Mouse (Mus musculus) effector memory CD4-positive, alpha-beta T cell, adult 7 months (primary cell): Measurements from ENCODE around the gene Stard5. TPM values are rescaled to one million over a fixed set of nuclear protein-coding genes. Genes with fewer than 3 reads are reported as not detected.

Source experiments
- polyA plus RNA-seq: library from polyadenylated mRNA; unstranded; fragments of 100-300 nt; shearing (Covaris generic); gene quantifications from one replicate; pipeline ENCODE4 v1.2.1, GENCODE M21; 2017

Gene Stard5
- 28.9 TPM for polyA plus RNA-seq

GRCm38 (mm10) chr7:83631828-83632681, at the start of gene Stard5:
Stard5 (plus strand) TSS chr7:83631959.

DNA sequence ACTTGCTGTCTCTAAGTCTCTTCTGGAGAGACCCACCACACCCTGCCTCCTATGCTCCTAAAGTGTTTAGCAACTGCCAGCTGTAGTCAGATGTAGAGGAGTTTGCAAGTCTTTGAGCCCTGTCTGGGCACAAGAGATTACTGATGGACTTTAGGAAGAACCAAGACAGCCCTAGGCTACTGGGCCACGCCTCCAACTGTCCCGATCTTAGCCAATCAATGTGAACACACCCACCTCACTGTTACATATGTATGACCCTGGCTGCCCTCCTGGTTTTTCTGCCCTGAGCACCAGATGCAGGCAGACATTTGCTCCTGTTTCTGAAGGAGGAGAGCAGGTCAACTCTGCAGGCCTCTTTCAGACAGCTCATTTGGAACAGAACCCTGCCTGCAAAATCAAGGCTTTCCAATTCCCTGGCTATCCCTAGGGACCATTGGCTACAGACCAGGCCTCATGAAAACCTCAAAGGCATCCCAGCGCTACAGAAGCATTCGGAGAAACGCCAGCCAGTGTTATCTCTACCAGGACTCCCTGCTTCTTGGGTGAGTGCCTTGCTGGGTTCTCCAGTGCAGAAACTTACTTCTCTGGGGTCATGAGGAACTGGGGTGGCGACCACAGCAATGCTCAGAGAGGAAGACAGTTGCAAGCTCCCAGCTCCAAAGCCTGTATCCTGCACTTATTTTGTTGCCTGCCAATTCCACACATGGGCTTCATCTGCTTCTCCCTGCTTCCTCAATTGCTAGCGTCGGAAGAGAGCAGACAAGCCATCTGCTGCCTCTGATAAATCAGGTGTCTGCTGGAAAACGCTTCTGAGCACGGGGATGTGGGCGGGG, 46.9 kb upstream of the Stard5 start, which contains the start of gene Tmc3:
TSS of gene Tmc3 (plus strand) at position 289 of the 833 bp plus-strand sequence.

Other genes starting within 250 kb of the Stard5 start
- gene Tmc3, start 47.0 kb upstream of the Stard5 start, polyA plus RNA-seq = not detected
- 344 TPM for gene Il16, start 113.8 kb downstream of the Stard5 start, polyA plus RNA-seq
- not detected for gene Cfap161, start 162.9 kb downstream of the Stard5 start, polyA plus RNA-seq